Mouse (Mus musculus): Measurements from ENCODE around the gene Ppp1r13b.

GRCm38 (mm10) chr12:111813111-111813765 lies 94.7 kb downstream of the Ppp1r13b start:
- TF ChIP-seq CTCF (IDR thresholded peaks at IDR 0.05; ENCODE audit: control insufficient read depth, insufficient read depth, insufficient read length) (no peak), USF1 (IDR thresholded peaks at IDR 0.05; ENCODE audit: low read depth) (no peak), CEBPB (IDR thresholded peaks at IDR 0.05; ENCODE audit: low read depth) (no peak), MAX (IDR thresholded peaks at IDR 0.05) (no peak), MYOD1 (IDR thresholded peaks at IDR 0.05; ENCODE audit: control insufficient read depth, insufficient read length, low read depth) (no peak), MYOG (IDR thresholded peaks at IDR 0.05; ENCODE audit: control insufficient read depth, extremely low read depth, insufficient read length) (no peak)
